Mouse (Mus musculus) E14TG2a.4 (cell line): ENCODE measurements around the gene Psrc1.

ENCODE experiments used
- CTCF ChIP-seq: conservative IDR thresholded peaks from 2 replicates; pipeline ENCODE4 v1.5.1; 2014; ENCODE audit warnings: low read length
- NANOG ChIP-seq: IDR thresholded peaks from 2 replicates; pipeline ENCODE4 v1.6.1; 2014; ENCODE audit warnings: borderline replicate concordance, low read length, mixed read lengths

DNA sequence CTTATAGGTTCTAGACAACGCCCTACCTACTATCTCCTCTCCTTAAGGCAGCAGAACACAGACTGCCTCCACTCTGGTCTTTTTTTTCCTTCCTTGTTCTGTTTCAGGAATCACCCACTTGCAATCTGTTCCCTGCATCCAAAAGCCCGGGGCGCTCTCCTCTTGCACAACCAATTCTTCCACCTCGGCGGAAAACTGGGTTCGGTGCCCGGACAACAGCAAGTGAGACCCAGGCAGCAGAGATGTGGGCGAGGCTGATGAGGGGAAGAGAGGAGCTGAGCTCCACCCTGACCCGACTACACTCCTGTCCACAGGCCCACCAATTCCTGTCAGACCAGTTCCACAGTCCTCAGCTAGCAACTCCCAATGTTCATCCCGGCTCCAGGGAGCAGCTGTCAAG lies 2.5 kb downstream of the Psrc1 start:
- TF ChIP-seq CTCF (no peak), NANOG (no peak)
